Mouse (Mus musculus): ENCODE measurements at regions not wholly inside any gene's neighbourhood (a gene's known extent, or its start where the extent isn't known, plus 50 kb on each side); places are given as distances from the start of the nearest gene placed in this dataset.
A peak's percentile ranks its signal among the peaks of the same experiment; 100 is the strongest.

GRCm38 (mm10) chr3:82781464-82781863, 94.8 kb downstream of the Rbm46 start:
- DNase-seq (ENCODE audit: low spot score in 2 of 2): no peak
- intact Hi-C loops (cut with DNase I): no loop called here

GRCm38 (mm10) chr3:82770512-82771270, 105.6 kb downstream of the Rbm46 start:
- DNase-seq (ENCODE audit: low spot score in 2 of 2): no peak
- intact Hi-C loops (cut with DNase I): no loop called here

- peak in 1 of 2 experiments; percentile 33 for DNase-seq (ENCODE audit: low spot score in 2 of 2)
- intact Hi-C loops (cut with DNase I): no loop called here
These were observed 108.8 kb downstream of the Rbm46 start for GRCm38 (mm10) chr3:82767484-82767883.

GRCm38 (mm10) chr3:82759946-82760345, 116.3 kb downstream of the Rbm46 start:
- no peak for DNase-seq (ENCODE audit: low spot score in 2 of 2)
- intact Hi-C loops (cut with DNase I): no loop called here

- no peak for DNase-seq (ENCODE audit: low spot score in 2 of 2)
- intact Hi-C loops (cut with DNase I): no loop called here
These were observed 117.3 kb downstream of the Rbm46 start for GRCm38 (mm10) chr3:82758967-82759366.

- DNase-seq (ENCODE audit: low spot score in 2 of 2): peak; percentile 17 to 18
- intact Hi-C loops (cut with DNase I): loop anchor here (5.0 kb wide), 1 partner anchor 318 kb away; no protein-coding TSS in a partner anchor
These were observed 150.7 kb downstream of the Rbm46 start for GRCm38 (mm10) chr3:82725546-82725945.

- intact Hi-C loops (cut with DNase I): no loop called here
- no peak for DNase-seq (ENCODE audit: low spot score in 2 of 2)
These were observed 159.7 kb upstream of the Npy2r start for GRCm38 (mm10) chr3:82707628-82708027.

GRCm38 (mm10) chr3:82692131-82692530, 144.2 kb upstream of the Npy2r start:
- intact Hi-C loops (cut with DNase I): no loop called here
- no peak for DNase-seq (ENCODE audit: low spot score in 2 of 2)

- intact Hi-C loops (cut with DNase I): no loop called here
These were observed 108.4 kb upstream of the Npy2r start for GRCm38 (mm10) chr3:82656159-82656874.

GRCm38 (mm10) chr3:82652346-82652745, 104.5 kb upstream of the Npy2r start:
- DNase-seq (ENCODE audit: low spot score in 2 of 2): peak; percentile 39 to 43
- intact Hi-C loops (cut with DNase I): no loop called here

More at GRCm38 (mm10) chr3:82656159-82656874, 108.4 kb upstream of the Npy2r start:
- no peak for DNase-seq (ENCODE audit: low spot score in 2 of 2)

- no peak for DNase-seq (ENCODE audit: low spot score in 2 of 2)
- intact Hi-C loops (cut with DNase I): no loop called here
These were observed 92.2 kb upstream of the Npy2r start for GRCm38 (mm10) chr3:82640052-82640451.

- intact Hi-C loops (cut with DNase I): no loop called here
- peak; percentile 8 to 21 for DNase-seq (ENCODE audit: low spot score in 2 of 2)
These were observed 88.8 kb upstream of the Npy2r start for GRCm38 (mm10) chr3:82636666-82637065.

- intact Hi-C loops (cut with DNase I): no loop called here
- DNase-seq (ENCODE audit: low spot score in 2 of 2): no peak
These were observed 72.6 kb upstream of the Npy2r start for GRCm38 (mm10) chr3:82620418-82621003.

GRCm38 (mm10) chr3:82619371-82619770, 71.5 kb upstream of the Npy2r start:
- intact Hi-C loops (cut with DNase I): no loop called here
- no peak for DNase-seq (ENCODE audit: low spot score in 2 of 2)

GRCm38 (mm10) chr3:82601880-82602279, 54.0 kb upstream of the Npy2r start:
- intact Hi-C loops (cut with DNase I): no loop called here

GRCm38 (mm10) chr3:82598656-82599055, 50.8 kb upstream of the Npy2r start:
- intact Hi-C loops (cut with DNase I): no loop called here
- DNase-seq (ENCODE audit: low spot score in 2 of 2): no peak

More at GRCm38 (mm10) chr3:82601880-82602279, 54.0 kb upstream of the Npy2r start:
- no peak for DNase-seq (ENCODE audit: low spot score in 2 of 2)
